Mouse (Mus musculus) CH12.LX (cell line): ENCODE measurements around the gene Entpd4b. TPM values are rescaled to one million over a fixed set of nuclear protein-coding genes. Genes with fewer than 3 reads are reported as not detected.
"Not testable (repeated sequence)": the region's sequence is repeated elsewhere in the genome, so short reads cannot be mapped to it uniquely, and the experiment has no call there.

Experiments
- DNase-seq: peaks from one replicate; pipeline ENCODE4 v3.0.0-alpha.2; 2013; ENCODE audit errors: extremely low read depth
- H3K27ac ChIP-seq: 2 replicates; pipeline ENCODE4 v1.5.1; 2012; ENCODE audit warnings: low read depth, mild to moderate bottlenecking, control low read depth, moderate library complexity; ENCODE audit not compliant: insufficient read depth
- H3K27me3 ChIP-seq: replicated peaks from 2 replicates; pipeline ENCODE3; 2012; ENCODE audit warnings: inconsistent platforms
- H3K36me3 ChIP-seq, 2 experiments: replicated peaks in 1 of 2; 2 replicates each; pipeline versions ENCODE3 to v1.6.1; 2012; ENCODE audit warnings: inconsistent platforms in 1 of 2, low read length in 1 of 2, mild to moderate bottlenecking in 1 of 2, mixed read lengths in 1 of 2, moderate library complexity in 1 of 2; ENCODE audit not compliant: control insufficient read depth in 1 of 2, insufficient read depth in 1 of 2
- H3K4me1 ChIP-seq, 2 experiments: 2 replicates each; pipeline ENCODE4 v1.6.1; 2012; ENCODE audit warnings: inconsistent platforms in 1 of 2, moderate library complexity in 1 of 2; ENCODE audit not compliant: insufficient read depth in 2 of 2, control insufficient read depth in 1 of 2
- H3K4me2 ChIP-seq: 2 replicates; pipeline ENCODE4 v1.6.1; 2012; ENCODE audit warnings: low read depth, mild to moderate bottlenecking, control low read depth; ENCODE audit not compliant: poor library complexity, insufficient read depth, severe bottlenecking
- H3K4me3 ChIP-seq, 3 experiments: fragments of 150-350 bp in 1 of 3; sonication (generic) in 1 of 3; replicated peaks in 1 of 3; 2 replicates each; pipeline versions ENCODE3 to v1.5.1; 2011 to 2012; ENCODE audit warnings: low read depth in 2 of 3, low read length in 2 of 3, mild to moderate bottlenecking in 2 of 3, moderate library complexity in 2 of 3, control low read depth in 1 of 3, improper control_type of control experiment in 1 of 3, inconsistent platforms in 1 of 3, mixed read lengths in 1 of 3; ENCODE audit not compliant: poor library complexity in 1 of 3
- H3K79me2 ChIP-seq: replicated peaks from 2 replicates; pipeline ENCODE4 v1.6.1; 2012; ENCODE audit warnings: mild to moderate bottlenecking, moderate library complexity; ENCODE audit not compliant: control insufficient read depth, poor library complexity, insufficient read depth, severe bottlenecking; ENCODE audit errors: extremely low read depth
- H3K9ac ChIP-seq: 2 replicates; pipeline ENCODE4 v1.6.1; 2012; ENCODE audit warnings: low read depth, mild to moderate bottlenecking, control low read depth, moderate library complexity; ENCODE audit not compliant: insufficient read depth
- H3K9me3 ChIP-seq: replicated peaks from 2 replicates; pipeline ENCODE3; 2012; ENCODE audit warnings: low read length, inconsistent platforms, mixed read lengths
- dilution Hi-C: fragments of 300-500 bp; cut with MboI; formaldehyde crosslinking; loops from 2 replicates; pipeline ENCODE4 v1.14.3; 2020; ENCODE audit warnings: low sequenced_read_pairs; ENCODE audit not compliant: extremely low pct_unique_long_range_greater_than_20kb, extremely low pct_ligation_motif_present
- in situ Hi-C: fragments of 300-500 bp; cut with MboI; formaldehyde crosslinking; loops from 3 replicates; pipeline ENCODE4 v1.14.3; 2019; ENCODE audit warnings: low sequenced_read_pairs, low pct_ligation_motif_present, low pct_unique_long_range_greater_than_20kb, mixed read lengths
- polyA plus RNA-seq: library from polyadenylated mRNA; unstranded; fragments of >175 nt; gene quantifications from 2 replicates; pipeline ENCODE4 v1.2.1, GENCODE M21; 2012; ENCODE audit warnings: low read depth; ENCODE audit not compliant: insufficient read length
- total RNA-seq, 2 experiments: library from RNA; depleted of rRNA; stranded (reverse); fragments of 300-350 nt in 1 of 2; fragments of >200 nt in 1 of 2; gene quantifications; 2 replicates each; pipeline ENCODE4 v1.2.3; 2012 to 2014

The Entpd4b gene
- total RNA-seq (2012; rRNA removed), result 10.7 and 11.5 TPM in 2 replicates
- total RNA-seq (2014; rRNA removed), result 11.9 and 13.2 TPM in 2 replicates
- polyA plus RNA-seq, result 13.2 and 14.2 TPM in 2 replicates

- dilution Hi-C loops, H3K4me1 ChIP-seq, H3K9me3 ChIP-seq, H3K27me3 ChIP-seq, H3K27ac ChIP-seq, DNase-seq, H3K4me2 ChIP-seq, H3K36me3 ChIP-seq, H3K4me3 ChIP-seq, in situ Hi-C loops, H3K79me2 ChIP-seq, H3K9ac ChIP-seq: not testable (repeated sequence)
Observed at GRCm38 (mm10) chr14:69555110-69555831, at the start of gene Entpd4b. TSS of gene Entpd4b (plus strand) at chr14:69555424.

- H3K4me1 ChIP-seq, H3K79me2 ChIP-seq, H3K27ac ChIP-seq, H3K4me2 ChIP-seq, H3K9me3 ChIP-seq, H3K4me3 ChIP-seq, H3K9ac ChIP-seq, H3K36me3 ChIP-seq, dilution Hi-C loops, in situ Hi-C loops, H3K27me3 ChIP-seq, DNase-seq: not testable (repeated sequence)
Observed at GRCm38 (mm10) chr14:69507000-69507399, 48.2 kb upstream of the Entpd4b start.

- in situ Hi-C loops, H3K36me3 ChIP-seq, H3K4me1 ChIP-seq, H3K4me2 ChIP-seq, DNase-seq, H3K27ac ChIP-seq, H3K9me3 ChIP-seq, H3K4me3 ChIP-seq, H3K79me2 ChIP-seq, H3K9ac ChIP-seq, H3K27me3 ChIP-seq, dilution Hi-C loops: not testable (repeated sequence)
Observed at GRCm38 (mm10) chr14:69512449-69512848, 42.8 kb upstream of the Entpd4b start, which contains the start of gene Gm27179. TSS of gene Gm27179 (minus strand) at chr14:69512549.

GRCm38 (mm10) chr14:69520810-69521209, 34.4 kb upstream of the Entpd4b start:
- H3K4me1 ChIP-seq, H3K4me2 ChIP-seq, H3K27ac ChIP-seq, H3K9ac ChIP-seq, H3K9me3 ChIP-seq, H3K36me3 ChIP-seq, DNase-seq, H3K27me3 ChIP-seq, dilution Hi-C loops, H3K4me3 ChIP-seq, H3K79me2 ChIP-seq, in situ Hi-C loops: not testable (repeated sequence)

GRCm38 (mm10) chr14:69523001-69523400, 32.2 kb upstream of the Entpd4b start:
- H3K9ac ChIP-seq, DNase-seq, dilution Hi-C loops, H3K9me3 ChIP-seq, H3K4me3 ChIP-seq, H3K79me2 ChIP-seq, H3K27ac ChIP-seq, H3K4me2 ChIP-seq, H3K4me1 ChIP-seq, H3K36me3 ChIP-seq, in situ Hi-C loops, H3K27me3 ChIP-seq: not testable (repeated sequence)

- H3K9ac ChIP-seq, H3K9me3 ChIP-seq, H3K27me3 ChIP-seq, DNase-seq, H3K36me3 ChIP-seq, dilution Hi-C loops, H3K4me2 ChIP-seq, H3K27ac ChIP-seq, H3K79me2 ChIP-seq, in situ Hi-C loops, H3K4me3 ChIP-seq, H3K4me1 ChIP-seq: not testable (repeated sequence)
Observed at GRCm38 (mm10) chr14:69526202-69526601, 29.0 kb upstream of the Entpd4b start.
